Mouse (Mus musculus) CH12.LX (cell line): ENCODE results near the gene Aspdh. TPM values are rescaled to one million over a fixed set of nuclear protein-coding genes. Genes with fewer than 3 reads are reported as not detected.

Experiments used
- DNase-seq: peaks from one replicate; pipeline ENCODE4 v3.0.0-alpha.2; 2013; ENCODE audit errors: extremely low read depth
- H3K27ac ChIP-seq: 2 replicates; pipeline ENCODE4 v1.5.1; 2012; ENCODE audit warnings: low read depth, mild to moderate bottlenecking, control low read depth, moderate library complexity; ENCODE audit not compliant: insufficient read depth
- H3K27me3 ChIP-seq: replicated peaks from 2 replicates; pipeline ENCODE3; 2012; ENCODE audit warnings: inconsistent platforms
- H3K36me3 ChIP-seq, 2 experiments: replicated peaks in 1 of 2; 2 replicates each; pipeline versions ENCODE3 to v1.6.1; 2012; ENCODE audit warnings: inconsistent platforms in 1 of 2, low read length in 1 of 2, mild to moderate bottlenecking in 1 of 2, mixed read lengths in 1 of 2, moderate library complexity in 1 of 2; ENCODE audit not compliant: control insufficient read depth in 1 of 2, insufficient read depth in 1 of 2
- H3K4me1 ChIP-seq, 2 experiments: 2 replicates each; pipeline ENCODE4 v1.6.1; 2012; ENCODE audit warnings: inconsistent platforms in 1 of 2, moderate library complexity in 1 of 2; ENCODE audit not compliant: insufficient read depth in 2 of 2, control insufficient read depth in 1 of 2
- H3K4me2 ChIP-seq: 2 replicates; pipeline ENCODE4 v1.6.1; 2012; ENCODE audit warnings: low read depth, mild to moderate bottlenecking, control low read depth; ENCODE audit not compliant: poor library complexity, insufficient read depth, severe bottlenecking
- H3K4me3 ChIP-seq, 3 experiments: fragments of 150-350 bp in 1 of 3; sonication (generic) in 1 of 3; replicated peaks in 1 of 3; 2 replicates each; pipeline versions ENCODE3 to v1.5.1; 2011 to 2012; ENCODE audit warnings: low read depth in 2 of 3, low read length in 2 of 3, mild to moderate bottlenecking in 2 of 3, moderate library complexity in 2 of 3, control low read depth in 1 of 3, improper control_type of control experiment in 1 of 3, inconsistent platforms in 1 of 3, mixed read lengths in 1 of 3; ENCODE audit not compliant: poor library complexity in 1 of 3
- H3K79me2 ChIP-seq: replicated peaks from 2 replicates; pipeline ENCODE4 v1.6.1; 2012; ENCODE audit warnings: mild to moderate bottlenecking, moderate library complexity; ENCODE audit not compliant: control insufficient read depth, poor library complexity, insufficient read depth, severe bottlenecking; ENCODE audit errors: extremely low read depth
- H3K9ac ChIP-seq: 2 replicates; pipeline ENCODE4 v1.6.1; 2012; ENCODE audit warnings: low read depth, mild to moderate bottlenecking, control low read depth, moderate library complexity; ENCODE audit not compliant: insufficient read depth
- H3K9me3 ChIP-seq: replicated peaks from 2 replicates; pipeline ENCODE3; 2012; ENCODE audit warnings: low read length, inconsistent platforms, mixed read lengths
- CHD2 ChIP-seq: IDR thresholded peaks from 2 replicates; pipeline ENCODE4 v1.6.1; 2011; ENCODE audit warnings: low read length, improper control_type of control experiment
- CTCF ChIP-seq, 2 experiments: IDR thresholded peaks in 1 of 2; conservative IDR thresholded peaks in 1 of 2; 2 replicates each; pipeline ENCODE4 v1.5.1; 2011 to 2012; ENCODE audit warnings: low read depth in 2 of 2, low read length in 2 of 2, improper control_type of control experiment in 1 of 2, inconsistent platforms in 1 of 2, mild to moderate bottlenecking in 1 of 2, moderate library complexity in 1 of 2
- E2F4 ChIP-seq: IDR thresholded peaks from 2 replicates; pipeline ENCODE4 v1.6.1; 2011; ENCODE audit warnings: low read depth, low read length, improper control_type of control experiment; ENCODE audit not compliant: insufficient replicate concordance
- ELF1 ChIP-seq: IDR thresholded peaks from 2 replicates; pipeline ENCODE4 v1.6.1; 2014; ENCODE audit warnings: low read depth, mild to moderate bottlenecking, inconsistent platforms, low read length, improper control_type of control experiment
- ETS1 ChIP-seq: conservative IDR thresholded peaks from 2 replicates; pipeline ENCODE4 v1.6.1; 2012; ENCODE audit warnings: low read depth, mild to moderate bottlenecking, inconsistent platforms, low read length, improper control_type of control experiment, moderate library complexity
- MYC ChIP-seq: IDR thresholded peaks from 2 replicates; pipeline ENCODE4 v1.6.1; 2011; ENCODE audit warnings: low read depth, mild to moderate bottlenecking, improper control_type of control experiment, low read length
- POLR2A ChIP-seq: IDR thresholded peaks from 2 replicates; pipeline ENCODE4 v1.6.1; 2011; ENCODE audit warnings: low read depth, mild to moderate bottlenecking, improper control_type of control experiment, low read length
- RAD21 ChIP-seq: IDR thresholded peaks from 2 replicates; pipeline ENCODE4 v1.6.1; 2011; ENCODE audit warnings: low read depth, mild to moderate bottlenecking, low read length, improper control_type of control experiment, moderate library complexity
- RCOR1 ChIP-seq: conservative IDR thresholded peaks from 2 replicates; pipeline ENCODE4 v1.6.1; 2012; ENCODE audit warnings: low read depth, mild to moderate bottlenecking, inconsistent platforms, low read length, improper control_type of control experiment
- SIN3A ChIP-seq: IDR thresholded peaks from 2 replicates; pipeline ENCODE4 v1.6.1; 2012; ENCODE audit warnings: low read length, improper control_type of control experiment, inconsistent platforms
- SMC3 ChIP-seq: IDR thresholded peaks from 2 replicates; pipeline ENCODE4 v1.6.1; 2011; ENCODE audit warnings: low read depth, low read length, improper control_type of control experiment
- TCF12 ChIP-seq: IDR thresholded peaks from 2 replicates; pipeline ENCODE4 v1.6.1; 2014; ENCODE audit warnings: low read depth, mild to moderate bottlenecking, inconsistent platforms, low read length, improper control_type of control experiment
- UBTF ChIP-seq: IDR thresholded peaks from 2 replicates; pipeline ENCODE4 v1.6.1; 2012; ENCODE audit warnings: low read depth, mild to moderate bottlenecking, inconsistent platforms, low read length, improper control_type of control experiment, moderate library complexity
- ZC3H11A ChIP-seq: IDR thresholded peaks from 2 replicates; pipeline ENCODE4 v1.6.1; 2012; ENCODE audit warnings: low read depth, mild to moderate bottlenecking, inconsistent platforms, low read length, improper control_type of control experiment
- dilution Hi-C: fragments of 300-500 bp; cut with MboI; formaldehyde crosslinking; loops from 2 replicates; pipeline ENCODE4 v1.14.3; 2020; ENCODE audit warnings: low sequenced_read_pairs; ENCODE audit not compliant: extremely low pct_unique_long_range_greater_than_20kb, extremely low pct_ligation_motif_present
- in situ Hi-C: fragments of 300-500 bp; cut with MboI; formaldehyde crosslinking; loops from 3 replicates; pipeline ENCODE4 v1.14.3; 2019; ENCODE audit warnings: low sequenced_read_pairs, low pct_ligation_motif_present, low pct_unique_long_range_greater_than_20kb, mixed read lengths
- polyA plus RNA-seq: library from polyadenylated mRNA; unstranded; fragments of >175 nt; gene quantifications from 2 replicates; pipeline ENCODE4 v1.2.1, GENCODE M21; 2012; ENCODE audit warnings: low read depth; ENCODE audit not compliant: insufficient read length
- total RNA-seq, 2 experiments: library from RNA; depleted of rRNA; stranded (reverse); fragments of 300-350 nt in 1 of 2; fragments of >200 nt in 1 of 2; gene quantifications; 2 replicates each; pipeline ENCODE4 v1.2.3; 2012 to 2014

The Aspdh gene
- total and polyA plus RNA-seq, 3 experiments, result not detected

GRCm38 (mm10) chr7:44484841-44485571 is 19.8 kb downstream of the Aspdh start:
- no peak overlapping the region for H3K9ac ChIP-seq
- H3K36me3 ChIP-seq, result peaks cover 4 to 39% of the 10 kb centered on the region in 2 experiments
- H3K27ac ChIP-seq, result no peak overlapping the region
- TF ChIP-seq RAD21 (peak; percentile 96), E2F4 (no peak), SMC3 (peak; percentile 97), MYC (no peak), CTCF (conservative IDR thresholded peaks at IDR 0.05 in 1 of 2, IDR thresholded peaks at IDR 0.05 in 1 of 2; ENCODE audit: low read depth in 2 of 2, low read length in 2 of 2) (peak; percentile 97 to 100), ZC3H11A (peak; percentile 62)
- H3K4me3 ChIP-seq, result no peak overlapping the region
- H3K27me3 ChIP-seq, result peaks cover 24% of the 10 kb centered on the region
- no peak overlapping the region for H3K4me2 ChIP-seq
- no peaks in the 10 kb centered on the region for H3K4me1 ChIP-seq
- in situ Hi-C loops, result loop anchor here (10.0 kb wide), 1 partner anchor 100 kb away; the partner anchor contains the start of genes 1700008O03Rik and Syt3
- DNase-seq, result peak; percentile 76
- no peaks in the 10 kb centered on the region for H3K79me2 ChIP-seq
- dilution Hi-C loops, result no loop called here
- no peaks in the 10 kb centered on the region for H3K9me3 ChIP-seq

GRCm38 (mm10) chr7:44485572-44486195 is 20.5 kb downstream of the Aspdh start:
- peaks cover 17% of the 10 kb centered on the region for H3K27me3 ChIP-seq
- H3K9ac ChIP-seq, result no peak overlapping the region
- peaks cover 9 to 46% of the 10 kb centered on the region in 2 experiments for H3K36me3 ChIP-seq
- no peak overlapping the region for H3K4me2 ChIP-seq
- H3K4me3 ChIP-seq, result no peak overlapping the region
- dilution Hi-C loops (no loop called here), in situ Hi-C loops (loop anchor here (10.0 kb wide), 1 partner anchor 101 kb away; the partner anchor contains the start of genes 1700008O03Rik and Syt3)
- no peaks in the 10 kb centered on the region for H3K79me2 ChIP-seq
- H3K27ac ChIP-seq, result no peak overlapping the region
- no peak for DNase-seq
- no peaks in the 10 kb centered on the region for H3K9me3 ChIP-seq
- no peaks in the 10 kb centered on the region for H3K4me1 ChIP-seq
- no peak for TF ChIP-seq UBTF
- TF ChIP-seq SIN3A, result no peak
- TF ChIP-seq RCOR1, result no peak
- no peak for TF ChIP-seq ETS1
- no peak for TF ChIP-seq TCF12
- no peak for TF ChIP-seq CHD2
- no peak for TF ChIP-seq POLR2A
- TF ChIP-seq ELF1, result no peak
